Mouse (Mus musculus) ES-Bruce4 (cell line): ENCODE measurements around the gene Cdkal1. TPM values are rescaled to one million over a fixed set of nuclear protein-coding genes. Genes with fewer than 3 reads are reported as not detected.

ENCODE experiments used
- H3K27ac ChIP-seq: 2 replicates; pipeline ENCODE4 v1.5.1; 2012; ENCODE audit warnings: low read length, inconsistent platforms; ENCODE audit not compliant: insufficient read depth
- H3K27me3 ChIP-seq: 2 replicates; pipeline ENCODE4 v1.6.1; 2012; ENCODE audit warnings: mild to moderate bottlenecking, low read length, inconsistent platforms; ENCODE audit not compliant: control insufficient read depth, poor library complexity, insufficient read depth, severe bottlenecking
- H3K36me3 ChIP-seq: 2 replicates; pipeline ENCODE4 v1.6.1; 2012; ENCODE audit warnings: inconsistent platforms, mild to moderate bottlenecking, low read length, moderate library complexity; ENCODE audit not compliant: control insufficient read depth, poor library complexity, insufficient read depth, severe bottlenecking
- H3K4me1 ChIP-seq: one replicate; pipeline ENCODE4 v1.8.1; 2011; ENCODE audit warnings: low read length; ENCODE audit not compliant: control insufficient read depth, insufficient read depth
- H3K4me3 ChIP-seq: 2 replicates; pipeline ENCODE4 v1.5.1; 2011; ENCODE audit warnings: low read depth, mild to moderate bottlenecking, low read length
- H3K9ac ChIP-seq: 2 replicates; pipeline ENCODE4 v1.6.1; 2012; ENCODE audit warnings: low read depth, mild to moderate bottlenecking, inconsistent platforms; ENCODE audit not compliant: poor library complexity, severe bottlenecking
- H3K9me3 ChIP-seq: replicated peaks from 2 replicates; pipeline ENCODE4 v1.6.1; 2012; ENCODE audit warnings: mild to moderate bottlenecking, low read length, inconsistent platforms; ENCODE audit not compliant: control insufficient read depth, poor library complexity, insufficient read depth, severe bottlenecking
- CTCF ChIP-seq: IDR thresholded peaks from one replicate; pipeline ENCODE4 v1.8.1; 2011; ENCODE audit warnings: low read depth, low read length
- EP300 ChIP-seq: IDR thresholded peaks from 2 replicates; pipeline ENCODE4 v1.6.1; 2011; ENCODE audit warnings: low read depth, low read length; ENCODE audit not compliant: insufficient read depth
- POLR2A ChIP-seq: IDR thresholded peaks from one replicate; pipeline ENCODE4 v1.8.1; 2011; ENCODE audit warnings: low read length; ENCODE audit not compliant: insufficient read depth
- polyA plus RNA-seq: library from polyadenylated mRNA; stranded (reverse); fragments of >200 nt; gene quantifications from 2 replicates; pipeline ENCODE4 v1.2.4, GENCODE M21; 2011; ENCODE audit warnings: low read depth; ENCODE audit not compliant: missing spikeins, insufficient read depth, insufficient read length

Gene Cdkal1
- polyA plus RNA-seq, 1 experiment = 43.4 TPM

GRCm38 (mm10) chr13:29642226-29642625 lies 213.2 kb downstream of the Cdkal1 start:
- H3K4me1 ChIP-seq = no peaks in the 10 kb centered on the region
- no peak overlapping the region for H3K4me3 ChIP-seq
- TF ChIP-seq EP300 (no peak), POLR2A (no peak), CTCF (no peak)
- H3K9me3 ChIP-seq = no peaks in the 10 kb centered on the region
- H3K27ac ChIP-seq = no peak overlapping the region
- no peaks in the 10 kb centered on the region for H3K27me3 ChIP-seq
- H3K9ac ChIP-seq = no peak overlapping the region
- H3K36me3 ChIP-seq = no peaks in the 10 kb centered on the region

GRCm38 (mm10) chr13:29641200-29641599 lies 214.3 kb downstream of the Cdkal1 start:
- H3K4me1 ChIP-seq = no peaks in the 10 kb centered on the region
- H3K36me3 ChIP-seq = no peaks in the 10 kb centered on the region
- H3K9ac ChIP-seq = no peak overlapping the region
- no peaks in the 10 kb centered on the region for H3K9me3 ChIP-seq
- no peak overlapping the region for H3K4me3 ChIP-seq
- no peak overlapping the region for H3K27ac ChIP-seq
- TF ChIP-seq EP300 = no peak
- no peak for TF ChIP-seq POLR2A
- TF ChIP-seq CTCF = no peak
- H3K27me3 ChIP-seq = no peaks in the 10 kb centered on the region

- Histone ChIP-seq H3K36me3 (no peaks in the 10 kb centered on the region), H3K4me1 (no peaks in the 10 kb centered on the region), H3K27me3 (no peaks in the 10 kb centered on the region), H3K9ac (no peak overlapping the region), H3K27ac (no peak overlapping the region), H3K4me3 (no peak overlapping the region), H3K9me3 (no peaks in the 10 kb centered on the region)
- TF ChIP-seq EP300 = no peak
- no peak for TF ChIP-seq CTCF
- no peak for TF ChIP-seq POLR2A
Observed at GRCm38 (mm10) chr13:29640186-29640585, 215.3 kb downstream of the Cdkal1 start.

- no peak for TF ChIP-seq POLR2A
- TF ChIP-seq EP300 = no peak
- no peak for TF ChIP-seq CTCF
- H3K36me3 ChIP-seq = no peaks in the 10 kb centered on the region
- H3K27me3 ChIP-seq = no peaks in the 10 kb centered on the region
- no peaks in the 10 kb centered on the region for H3K9me3 ChIP-seq
- H3K4me3 ChIP-seq = no peak overlapping the region
- no peak overlapping the region for H3K9ac ChIP-seq
- H3K4me1 ChIP-seq = no peaks in the 10 kb centered on the region
- H3K27ac ChIP-seq = no peak overlapping the region
Observed at GRCm38 (mm10) chr13:29638303-29638702, 217.2 kb downstream of the Cdkal1 start.

GRCm38 (mm10) chr13:29637788-29638187 lies 217.7 kb downstream of the Cdkal1 start:
- Histone ChIP-seq H3K9ac (no peak overlapping the region), H3K9me3 (no peaks in the 10 kb centered on the region), H3K36me3 (no peaks in the 10 kb centered on the region), H3K27ac (no peak overlapping the region), H3K27me3 (no peaks in the 10 kb centered on the region), H3K4me1 (no peaks in the 10 kb centered on the region), H3K4me3 (no peak overlapping the region)
- no peak for TF ChIP-seq EP300
- TF ChIP-seq POLR2A = no peak
- TF ChIP-seq CTCF = no peak

- no peak overlapping the region for H3K4me3 ChIP-seq
- no peak for TF ChIP-seq EP300
- no peak for TF ChIP-seq CTCF
- no peak for TF ChIP-seq POLR2A
- H3K9me3 ChIP-seq = no peaks in the 10 kb centered on the region
- no peak overlapping the region for H3K9ac ChIP-seq
- H3K4me1 ChIP-seq = no peaks in the 10 kb centered on the region
- H3K27me3 ChIP-seq = no peaks in the 10 kb centered on the region
- H3K27ac ChIP-seq = no peak overlapping the region
- no peaks in the 10 kb centered on the region for H3K36me3 ChIP-seq
Observed at GRCm38 (mm10) chr13:29635581-29635980, 219.9 kb downstream of the Cdkal1 start.

- TF ChIP-seq CTCF = no peak
- no peak for TF ChIP-seq POLR2A
- TF ChIP-seq EP300 = no peak
- Histone ChIP-seq H3K27me3 (no peaks in the 10 kb centered on the region), H3K27ac (no peak overlapping the region), H3K9me3 (no peaks in the 10 kb centered on the region), H3K9ac (no peak overlapping the region), H3K4me3 (no peak overlapping the region), H3K4me1 (no peaks in the 10 kb centered on the region), H3K36me3 (no peaks in the 10 kb centered on the region)
Observed at GRCm38 (mm10) chr13:29631342-29631741, 224.1 kb downstream of the Cdkal1 start.
